Mouse (Mus musculus): ENCODE measurements around the gene Hist1h3d. TPM values are rescaled to one million over a fixed set of nuclear protein-coding genes. Genes with fewer than 3 reads are reported as not detected.

Gene Hist1h3d
- 0.39 TPM for polyA plus RNA-seq (2015; fragmentation: Illumina TruSeq; extraction: RNeasy Lipid Tissue Mini Kit (QIAGEN cat#74804); ENCODE audit: insufficient read depth, low replicate concordance)

GRCm38 (mm10) chr13:23575271-23575851, at the start of gene Hist1h3d:
TSS of gene Hist1h3d (plus strand) at chr13:23575763.

GRCm38 (mm10) chr13:23530901-23531875, 44.4 kb upstream of the Hist1h3d start, which contains the start of gene Hist1h4h:
TSS of gene Hist1h4h (plus strand) at chr13:23531050.

GRCm38 (mm10) chr13:23533560-23534367, 41.8 kb upstream of the Hist1h3d start, which contains the start of gene Hist1h2af:
TSS of gene Hist1h2af (plus strand) at chr13:23533906.

GRCm38 (mm10) chr13:23535137-23536075, 40.2 kb upstream of the Hist1h3d start, which contains the start of gene Hist1h3g:
TSS of gene Hist1h3g (plus strand) at chr13:23535422.

GRCm38 (mm10) chr13:23542999-23543607, 32.5 kb upstream of the Hist1h3d start, which contains the start of gene Hist1h2bh:
TSS of gene Hist1h2bh (minus strand) at chr13:23543392.

GRCm38 (mm10) chr13:23543965-23544786, 31.4 kb upstream of the Hist1h3d start, which contains the start of gene Hist1h3f:
TSS of gene Hist1h3f (plus strand) at chr13:23544052.

GRCm38 (mm10) chr13:23551146-23551834, 24.3 kb upstream of the Hist1h3d start, which contains the start of gene Hist1h4f:
TSS of gene Hist1h4f (minus strand) at chr13:23551648.

GRCm38 (mm10) chr13:23552962-23553361, 22.6 kb upstream of the Hist1h3d start, which contains the start of gene Hist1h1d:
TSS of gene Hist1h1d (plus strand) at chr13:23553262.

GRCm38 (mm10) chr13:23561883-23562659, 13.5 kb upstream of the Hist1h3d start, which contains the start of gene Hist1h3e:
TSS of gene Hist1h3e (minus strand) at chr13:23562369.

GRCm38 (mm10) chr13:23571022-23571503, 4.5 kb upstream of the Hist1h3d start, which contains the start of the genes Hist1h2ae and Hist1h2bg:
TSS of gene Hist1h2ae (minus strand) at chr13:23571220.
TSS of gene Hist1h2bg (plus strand) at chr13:23571396.

GRCm38 (mm10) chr13:23573898-23574524, 1.6 kb upstream of the Hist1h3d start, which contains the start of the genes Hist1h2bf and Hist1h2ad:
TSS of gene Hist1h2bf (minus strand) at chr13:23574196.
TSS of gene Hist1h2ad (plus strand) at chr13:23574381.

GRCm38 (mm10) chr13:23581408-23582218, 6.0 kb downstream of the Hist1h3d start, which contains the start of gene Hist1h4d:
TSS of gene Hist1h4d (plus strand) at chr13:23581598.

GRCm38 (mm10) chr13:23620733-23621531, 45.4 kb downstream of the Hist1h3d start, which contains the start of gene Hist1h2be:
TSS of gene Hist1h2be (minus strand) at chr13:23621124.

GRCm38 (mm10) chr13:23622175-23622671, 46.7 kb downstream of the Hist1h3d start, which contains the start of gene Hist1h1e:
TSS of gene Hist1h1e (minus strand) at chr13:23622558.

Data from spleen, adult 10 weeks (tissue).